Mouse (Mus musculus) forebrain, embryonic 11.5 days (tissue): ENCODE measurements at regions not wholly inside any gene's neighbourhood (a gene's known extent, or its start where the extent isn't known, plus 50 kb on each side); places are given as distances from the start of the nearest gene placed in this dataset.

Source experiments
- ATAC-seq: fragments of 200-750 bp; cut with Nextera tagmentation; replicated peaks from 2 replicates; pipeline ENCODE4 v1.8.0; 2017; ENCODE audit warnings: moderate TSS enrichment; ENCODE audit not compliant: low FRiP score
- DNase-seq: peaks from one replicate; pipeline ENCODE4 v3.0.0-alpha.2; 2017; ENCODE audit warnings: low spot score
- H3K27ac ChIP-seq: fragments of 300-500 bp; sonication (generic); 2 replicates; pipeline ENCODE4 v1.5.1; 2014; ENCODE audit warnings: low read depth, low read length
- H3K27me3 ChIP-seq: fragments of 300-500 bp; sonication (generic); 2 replicates; pipeline ENCODE4 v1.6.1; 2014; ENCODE audit warnings: mild to moderate bottlenecking, low read length, mixed read lengths; ENCODE audit not compliant: control insufficient read depth, insufficient read depth
- H3K36me3 ChIP-seq: fragments of 300-500 bp; sonication (generic); 2 replicates; pipeline ENCODE4 v1.6.1; 2014; ENCODE audit warnings: mild to moderate bottlenecking, low read length, moderate library complexity, mixed read lengths; ENCODE audit not compliant: control insufficient read depth, insufficient read depth
- H3K4me1 ChIP-seq: fragments of 300-500 bp; sonication (generic); replicated peaks from 2 replicates; pipeline ENCODE4 v1.6.1; 2014; ENCODE audit warnings: low read length, mixed read lengths; ENCODE audit not compliant: control insufficient read depth, insufficient read depth
- H3K4me2 ChIP-seq: fragments of 300-500 bp; sonication (generic); 2 replicates; pipeline ENCODE4 v1.6.1; 2014; ENCODE audit warnings: low read depth, mild to moderate bottlenecking, low read length, moderate library complexity, mixed read lengths; ENCODE audit not compliant: severe bottlenecking
- H3K4me3 ChIP-seq: fragments of 300-500 bp; sonication (generic); 2 replicates; pipeline ENCODE4 v1.5.1; 2014; ENCODE audit warnings: low read depth, low read length
- H3K9ac ChIP-seq: fragments of 300-500 bp; sonication (generic); 2 replicates; pipeline ENCODE4 v1.6.1; 2014; ENCODE audit warnings: low read length
- H3K9me3 ChIP-seq: fragments of 300-500 bp; sonication (generic); 2 replicates; pipeline ENCODE4 v1.6.1; 2016; ENCODE audit warnings: low read length, mixed read lengths; ENCODE audit not compliant: control insufficient read depth
- WGBS: fragments of 180-500 bp; shearing (Covaris S2); extraction: QIAGEN DNeasy Blood & Tissue Kit; methylation state at CpG from one replicate; pipeline ENCODE4 v1.1.7; 2014; 5-methylcytosine and 5-hydroxymethylcytosine counted together

DNA sequence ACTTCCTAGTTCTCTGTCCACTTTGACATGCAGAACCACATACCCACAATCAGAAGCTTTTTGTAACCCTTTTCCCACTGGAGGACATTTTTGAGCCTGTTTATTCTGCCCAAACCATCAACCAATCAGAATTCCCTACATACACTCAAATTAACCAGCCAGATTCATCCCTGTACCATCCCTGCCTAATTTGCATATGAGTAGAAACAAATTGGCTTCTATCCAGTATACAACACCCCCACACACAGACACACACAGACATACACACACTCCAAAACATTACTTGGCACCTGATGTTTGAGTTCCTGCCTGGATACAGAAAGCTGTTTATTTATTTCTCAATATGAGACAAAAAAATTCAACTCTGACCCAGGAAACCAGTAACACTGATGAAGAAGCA is 542.2 kb upstream of the B3galt2 start:
- H3K9me3 ChIP-seq = no peaks in the 10 kb centered on the region
- no peak overlapping the region for H3K4me3 ChIP-seq
- no peaks in the 10 kb centered on the region for H3K36me3 ChIP-seq
- DNase-seq = no peak
- ATAC-seq = no peak
- no peak overlapping the region for H3K4me2 ChIP-seq
- H3K4me1 ChIP-seq = no peaks in the 10 kb centered on the region
- no peak overlapping the region for H3K9ac ChIP-seq
- H3K27ac ChIP-seq = no peak overlapping the region
- H3K27me3 ChIP-seq = no peaks in the 10 kb centered on the region

DNA sequence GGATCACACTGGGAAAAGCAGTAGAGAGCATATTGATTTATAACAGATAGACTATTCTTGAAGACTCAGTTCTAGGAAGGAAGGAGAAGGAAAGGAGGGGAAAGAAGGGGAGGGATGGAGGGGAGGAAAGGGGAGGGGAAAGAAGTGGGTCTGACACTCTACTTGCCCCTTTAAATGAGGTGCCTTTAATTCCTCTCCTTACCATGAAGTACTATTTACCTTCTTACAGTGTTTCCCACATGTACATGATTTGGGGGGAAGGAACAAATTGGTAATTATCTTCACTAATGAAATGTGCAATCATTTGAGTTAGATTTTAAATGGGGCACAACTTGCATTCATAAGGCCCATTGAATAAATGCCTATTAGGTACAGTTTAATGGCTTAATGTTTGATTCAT is 518.3 kb upstream of the B3galt2 start:
- no peaks in the 10 kb centered on the region for H3K4me1 ChIP-seq
- H3K9ac ChIP-seq = no peak overlapping the region
- no peak overlapping the region for H3K4me2 ChIP-seq
- DNase-seq (no peak), ATAC-seq (no peak)
- H3K9me3 ChIP-seq = no peaks in the 10 kb centered on the region
- H3K27ac ChIP-seq = no peak overlapping the region
- H3K27me3 ChIP-seq = no peaks in the 10 kb centered on the region
- H3K36me3 ChIP-seq = no peaks in the 10 kb centered on the region
- no peak overlapping the region for H3K4me3 ChIP-seq

DNA sequence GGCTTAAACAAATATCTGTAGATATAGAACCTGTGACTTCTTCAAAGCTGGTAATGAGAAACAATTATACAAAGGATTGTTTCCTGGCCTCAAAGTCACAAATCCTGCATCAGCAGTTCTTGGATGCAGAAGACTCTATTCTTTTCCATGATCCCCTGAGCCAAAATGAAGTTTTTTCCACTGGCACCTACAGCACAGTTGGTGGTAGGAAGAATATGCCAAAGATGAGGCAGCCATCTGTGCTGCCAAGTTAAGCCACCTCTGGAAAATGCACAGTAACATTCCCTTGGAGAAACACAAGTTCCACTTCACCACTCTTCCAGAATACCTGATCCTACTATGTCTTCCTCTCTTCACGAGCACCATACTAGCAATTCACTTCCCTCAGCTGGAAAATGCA is 510.2 kb upstream of the B3galt2 start:
- Histone ChIP-seq H3K4me1 (no peaks in the 10 kb centered on the region), H3K4me3 (no peak overlapping the region), H3K4me2 (no peak overlapping the region), H3K36me3 (no peaks in the 10 kb centered on the region), H3K27me3 (no peaks in the 10 kb centered on the region), H3K9ac (no peak overlapping the region), H3K27ac (no peak overlapping the region), H3K9me3 (peaks cover 2% of the 10 kb centered on the region; the same call in 1 of the 2 replicates)
- DNase-seq = no peak
- WGBS = 72% methylated on average over 1 of the region's 1 CpGs
- ATAC-seq = no peak

DNA sequence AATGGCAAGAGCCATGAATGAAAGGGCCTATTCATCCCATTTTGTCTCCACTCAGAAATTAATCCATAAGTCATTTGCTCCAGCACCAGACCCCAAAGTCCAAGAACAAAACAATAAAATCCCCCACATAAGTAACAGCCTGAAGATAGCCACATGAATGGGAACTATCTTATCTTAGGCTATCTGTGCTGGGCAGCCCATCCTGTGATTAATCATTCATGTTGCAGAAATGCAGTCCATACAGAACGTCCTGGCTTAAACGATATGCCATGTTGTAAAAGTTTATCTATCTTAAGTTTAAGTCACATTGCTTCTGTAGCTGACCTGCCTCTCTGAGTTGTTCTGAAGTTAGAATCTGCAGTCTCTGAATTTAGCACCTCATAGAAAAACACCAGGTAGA is 507.7 kb upstream of the B3galt2 start:
- peaks cover 2% of the 10 kb centered on the region; the same call in 1 of the 2 replicates for H3K9me3 ChIP-seq
- no peak overlapping the region for H3K27ac ChIP-seq
- H3K4me3 ChIP-seq = no peak overlapping the region
- no peak overlapping the region for H3K4me2 ChIP-seq
- ATAC-seq (no peak), DNase-seq (no peak)
- H3K36me3 ChIP-seq = no peaks in the 10 kb centered on the region
- H3K9ac ChIP-seq = no peak overlapping the region
- WGBS = 96% methylated on average over 2 of the region's 2 CpGs
- no peaks in the 10 kb centered on the region for H3K4me1 ChIP-seq
- H3K27me3 ChIP-seq = no peaks in the 10 kb centered on the region

DNA sequence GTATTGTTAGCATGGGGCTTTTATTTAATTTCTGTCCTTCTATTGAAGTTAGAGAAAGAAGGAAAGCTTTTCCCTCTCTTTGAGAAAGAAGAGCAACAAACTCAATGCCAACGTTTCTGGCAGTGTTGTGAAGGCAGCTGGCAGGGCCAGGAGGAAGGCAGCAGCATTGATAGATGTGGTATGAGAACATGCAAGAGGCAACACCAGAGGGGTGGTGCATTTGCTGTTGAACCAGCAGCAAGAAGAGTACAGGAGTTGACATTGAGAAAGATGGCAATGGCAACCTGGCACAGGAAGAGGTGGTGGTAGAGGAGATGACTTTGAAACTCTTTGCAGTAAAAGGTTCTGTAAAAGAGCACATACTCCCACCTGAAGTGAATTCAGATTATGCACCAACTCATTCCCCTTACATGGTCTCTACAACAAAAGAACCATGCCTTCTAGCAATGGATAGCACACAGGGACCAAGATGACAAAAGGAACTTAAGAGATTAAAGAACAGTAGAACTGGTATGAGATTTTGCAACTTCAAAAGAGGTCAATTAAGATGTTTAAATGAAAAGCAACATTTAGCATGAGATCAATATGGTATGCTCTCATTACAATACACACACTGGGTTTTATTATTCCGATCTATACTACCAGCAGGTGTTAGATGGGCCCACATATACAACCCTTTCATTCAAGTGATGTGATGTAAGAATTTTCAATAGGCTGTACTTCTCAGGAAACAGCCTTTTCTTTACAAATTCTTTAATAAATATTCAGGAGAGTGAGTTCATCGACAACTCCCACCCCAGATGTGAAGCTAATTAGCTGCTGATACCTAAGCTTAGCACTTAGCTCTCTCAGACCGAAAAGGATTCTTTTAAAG is 495.1 kb upstream of the B3galt2 start:
- Histone ChIP-seq H3K9me3 (no peaks in the 10 kb centered on the region), H3K27ac (peak overlapping the region; percentile 12), H3K9ac (no peak overlapping the region), H3K36me3 (no peaks in the 10 kb centered on the region), H3K4me3 (no peak overlapping the region), H3K4me2 (no peak overlapping the region), H3K4me1 (no peaks in the 10 kb centered on the region), H3K27me3 (no peaks in the 10 kb centered on the region)
- 27% methylated on average over 4 of the region's 4 CpGs for WGBS
- peak; percentile 61 for DNase-seq
- ATAC-seq = peak; percentile 96

DNA sequence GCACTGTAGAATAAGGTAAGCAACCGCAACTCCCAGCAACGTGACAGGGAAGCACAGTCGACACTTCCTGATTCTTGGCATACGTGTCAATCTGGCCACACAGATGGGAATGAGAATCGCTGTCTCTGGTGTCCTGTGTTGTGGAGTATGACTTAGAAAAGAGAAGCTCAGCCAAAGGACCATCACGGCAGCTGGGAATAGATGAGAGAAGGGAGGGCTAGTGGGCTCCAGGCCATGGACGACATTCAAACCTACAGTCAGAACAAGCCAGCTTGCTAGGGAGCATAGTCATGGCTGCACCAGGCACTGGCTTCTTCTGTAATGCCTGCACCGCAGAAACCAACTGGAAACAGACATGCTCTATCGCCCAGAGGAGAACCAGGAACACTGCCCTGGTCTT is 469.2 kb upstream of the B3galt2 start:
- H3K27me3 ChIP-seq = no peaks in the 10 kb centered on the region
- H3K9ac ChIP-seq = no peak overlapping the region
- no peaks in the 10 kb centered on the region for H3K4me1 ChIP-seq
- ATAC-seq (no peak), DNase-seq (no peak)
- H3K27ac ChIP-seq = no peak overlapping the region
- 89% methylated on average over 9 of the region's 9 CpGs for WGBS
- H3K9me3 ChIP-seq = no peaks in the 10 kb centered on the region
- H3K4me3 ChIP-seq = no peak overlapping the region
- no peak overlapping the region for H3K4me2 ChIP-seq
- H3K36me3 ChIP-seq = no peaks in the 10 kb centered on the region

DNA sequence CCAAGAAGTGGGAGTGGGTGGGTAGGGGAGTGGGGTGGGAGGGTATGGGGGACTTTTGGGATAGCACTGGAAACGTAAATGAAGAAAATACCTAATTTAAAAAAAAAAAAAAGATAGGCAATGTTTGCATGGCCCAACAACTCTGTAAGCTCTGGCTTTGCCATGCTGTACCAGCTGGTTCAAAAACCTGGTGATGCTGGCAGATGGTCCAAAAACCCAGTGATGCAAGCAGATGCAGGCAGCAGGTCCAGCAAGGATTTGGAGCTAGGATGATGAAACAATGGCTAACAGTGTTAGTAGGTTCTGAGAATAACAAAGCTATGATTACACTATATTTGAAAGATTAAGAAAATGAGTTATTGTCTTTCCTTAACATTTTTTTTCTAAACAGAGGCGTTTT is 466.6 kb upstream of the B3galt2 start:
- Histone ChIP-seq H3K9ac (no peak overlapping the region), H3K36me3 (no peaks in the 10 kb centered on the region), H3K4me3 (no peak overlapping the region), H3K4me1 (no peaks in the 10 kb centered on the region), H3K9me3 (no peaks in the 10 kb centered on the region), H3K27me3 (no peaks in the 10 kb centered on the region), H3K4me2 (no peak overlapping the region), H3K27ac (no peak overlapping the region)
- DNase-seq (no peak), ATAC-seq (no peak)
- WGBS = 91% methylated on average over 2 of the region's 2 CpGs

DNA sequence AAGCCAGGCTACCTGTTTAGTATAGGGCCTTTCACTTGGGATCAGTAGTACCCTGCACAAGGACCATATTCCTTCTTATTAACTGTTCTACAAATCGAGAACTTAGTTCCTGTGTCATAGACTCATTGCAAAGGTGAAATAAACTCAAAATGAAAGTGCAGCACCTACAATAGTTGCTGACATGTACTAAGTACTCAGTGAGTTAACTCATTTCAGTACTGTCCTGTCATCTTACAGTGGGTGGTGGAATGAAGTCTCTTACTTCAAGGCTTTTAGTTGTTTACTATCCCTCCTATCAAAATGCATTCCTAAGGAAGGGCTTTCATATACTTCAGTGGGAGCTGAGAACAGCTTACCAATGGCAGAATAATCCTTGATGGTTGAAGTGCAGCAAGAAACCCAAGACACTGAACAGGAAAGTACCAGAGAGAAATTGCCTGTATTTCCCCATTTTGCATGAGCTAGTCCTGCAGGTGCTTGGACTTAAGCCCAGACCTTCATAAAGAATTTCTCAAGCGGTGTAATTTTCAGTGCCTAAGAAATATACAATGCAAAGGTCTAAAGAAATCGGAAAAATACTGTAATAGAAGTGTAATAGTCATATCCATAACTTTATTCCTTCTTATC is 448.2 kb upstream of the B3galt2 start:
- no peak for ATAC-seq
- no peaks in the 10 kb centered on the region for H3K27me3 ChIP-seq
- DNase-seq = no peak
- no peaks in the 10 kb centered on the region for H3K9me3 ChIP-seq
- no peak overlapping the region for H3K4me3 ChIP-seq
- WGBS = 86% methylated on average over 3 of the region's 3 CpGs
- no peaks in the 10 kb centered on the region for H3K4me1 ChIP-seq
- H3K27ac ChIP-seq = no peak overlapping the region
- H3K9ac ChIP-seq = no peak overlapping the region
- no peak overlapping the region for H3K4me2 ChIP-seq
- no peaks in the 10 kb centered on the region for H3K36me3 ChIP-seq
